Mouse (Mus musculus): ENCODE data around the gene Med17.

GRCm38 (mm10) chr9:15310179-15310578, 30.4 kb upstream of the Med17 start:
- TF ChIP-seq CTCF (IDR thresholded peaks at IDR 0.05; ENCODE audit: extremely low read depth, insufficient read depth, low read length): no peak
- no peak for TF ChIP-seq POLR2A (IDR thresholded peaks at IDR 0.05; ENCODE audit: extremely low read depth, insufficient read depth, low read length)
